Mouse (Mus musculus) hematopoietic stem cell, adult 5-6 weeks (primary cell): ENCODE results near the gene Il12b. TPM values are rescaled to one million over a fixed set of nuclear protein-coding genes. Genes with fewer than 3 reads are reported as not detected.

Experiments
- ATAC-seq, 2 experiments: fragments of 125-278 bp in 1 of 2; replicated peaks in 1 of 2; 2 replicates each; pipeline ENCODE4 v1.8.0; 2016 to 2017; ENCODE audit warnings: inconsistent platforms in 2 of 2, mild to moderate bottlenecking in 2 of 2, moderate number of reproducible peaks in 2 of 2, low read depth in 1 of 2, moderate TSS enrichment in 1 of 2; ENCODE audit not compliant: low FRiP score in 2 of 2, poor library complexity in 2 of 2, severe bottlenecking in 2 of 2, insufficient read depth in 1 of 2, low TSS enrichment in 1 of 2
- total RNA-seq: library from RNA; stranded (forward); fragments of 172-1452, 232-1000 nt; gene quantifications from 2 replicates; pipeline ENCODE4 v1.2.3, GENCODE M21; 2017

Gene Il12b
- total RNA-seq, 1 experiment from 2014 or later: not detected

DNA sequence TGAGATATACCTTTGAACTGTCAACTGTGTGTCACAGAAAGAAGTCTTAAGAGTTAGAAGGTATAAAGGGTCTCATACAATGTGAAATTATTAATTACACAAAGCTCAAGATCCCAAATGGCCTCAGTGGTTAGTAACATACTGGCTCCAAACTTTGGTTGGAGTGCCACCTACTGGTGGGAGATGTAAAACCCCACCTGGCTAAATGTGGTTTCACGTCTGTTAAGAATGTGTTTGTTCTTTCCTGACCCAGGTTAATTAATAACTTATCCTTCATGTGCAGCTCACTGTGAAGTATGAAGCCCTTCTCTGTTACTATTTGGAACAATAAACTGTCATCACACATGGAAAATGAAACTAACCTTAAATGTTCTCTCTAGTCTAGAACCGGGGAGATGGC is 53.6 kb downstream of the Il12b start:
- ATAC-seq: peak; percentile 53 to 75; a peak in 3 of 4 replicates

GRCm38 (mm10) chr11:44461493-44461892 is 61.6 kb downstream of the Il12b start:
- ATAC-seq: peak; percentile 25 to 60; a peak in 2 of 4 replicates

Other genes with a start within 250 kb of the Il12b start
- 11.6 and 13.4 TPM in 2 replicates for gene Ublcp1, start 70.4 kb downstream of the Il12b start, total RNA-seq
- 44.7 and 46.5 TPM in 2 replicates for gene Rnf145, start 118.9 kb downstream of the Il12b start, total RNA-seq
- gene Ebf1, start 217.3 kb downstream of the Il12b start, total RNA-seq: 0.56 TPM in 1 of 2 replicates, not detected in the other